Mouse (Mus musculus) B cell, adult 2 months (primary cell): ENCODE measurements around the gene Slc44a1.

ENCODE experiments used
- DNase-seq, 2 experiments: peaks; one replicate each; pipeline ENCODE4 v3.0.0; 2022

The Slc44a1 gene

GRCm38 (mm10) chr4:53621084-53621483, 180.9 kb downstream of the Slc44a1 start:
- no peak for DNase-seq

- DNase-seq, result no peak
These were observed 181.3 kb downstream of the Slc44a1 start for GRCm38 (mm10) chr4:53621490-53621889.

GRCm38 (mm10) chr4:53623711-53624110, 183.5 kb downstream of the Slc44a1 start:
- no peak for DNase-seq

- no peak for DNase-seq
These were observed 184.6 kb downstream of the Slc44a1 start for GRCm38 (mm10) chr4:53624816-53625215.

GRCm38 (mm10) chr4:53625263-53625662, 185.1 kb downstream of the Slc44a1 start:
- no peak for DNase-seq

GRCm38 (mm10) chr4:53628924-53629323, 188.7 kb downstream of the Slc44a1 start:
- DNase-seq, result no peak

GRCm38 (mm10) chr4:53630963-53631315, 190.7 kb downstream of the Slc44a1 start:
- no peak for DNase-seq

- DNase-seq, result peak; percentile 45 to 51
These were observed 191.2 kb downstream of the Slc44a1 start, which contains the start of gene Fsd1l for GRCm38 (mm10) chr4:53631316-53632010. Gene Fsd1l, plus strand, starts transcription at chr4:53631471.

- DNase-seq, result no peak
These were observed 191.8 kb downstream of the Slc44a1 start for GRCm38 (mm10) chr4:53632011-53632349.

GRCm38 (mm10) chr4:53635336-53635735, 195.1 kb downstream of the Slc44a1 start:
- no peak for DNase-seq

GRCm38 (mm10) chr4:53637269-53637909, 197.2 kb downstream of the Slc44a1 start:
- no peak for DNase-seq

- no peak for DNase-seq
These were observed 198.4 kb downstream of the Slc44a1 start for GRCm38 (mm10) chr4:53638549-53639123.

GRCm38 (mm10) chr4:53658029-53658428, 217.8 kb downstream of the Slc44a1 start:
- DNase-seq, result no peak

GRCm38 (mm10) chr4:53660711-53661110, 220.5 kb downstream of the Slc44a1 start:
- no peak for DNase-seq
